Mouse (Mus musculus) urinary bladder, postnatal 25 days (tissue): ENCODE measurements at regions not wholly inside any gene's neighbourhood (a gene's known extent, or its start where the extent isn't known, plus 50 kb on each side); places are given as distances from the start of the nearest gene placed in this dataset.

Experiments used
- DNase-seq: peaks from one replicate; pipeline ENCODE4 v3.0.0; 2022; ENCODE audit warnings: low spot score

GRCm38 (mm10) chr5:111595438-111595837 lies 138.3 kb upstream of the Gm26897 start:
- DNase-seq = no peak

GRCm38 (mm10) chr5:111597733-111598132 lies 136.0 kb upstream of the Gm26897 start:
- DNase-seq = no peak

GRCm38 (mm10) chr5:111601711-111602521 lies 131.8 kb upstream of the Gm26897 start:
- no peak for DNase-seq

GRCm38 (mm10) chr5:111613687-111614086 lies 120.0 kb upstream of the Gm26897 start:
- no peak for DNase-seq

- peak; percentile 43 for DNase-seq
These were observed 113.8 kb upstream of the Gm26897 start for GRCm38 (mm10) chr5:111619974-111620373.

GRCm38 (mm10) chr5:111620626-111621025 lies 113.1 kb upstream of the Gm26897 start:
- DNase-seq = no peak

- DNase-seq = no peak
These were observed 111.2 kb upstream of the Gm26897 start for GRCm38 (mm10) chr5:111622481-111622880.

- DNase-seq = no peak
These were observed 107.4 kb upstream of the Gm26897 start for GRCm38 (mm10) chr5:111626273-111626798.

- no peak for DNase-seq
These were observed 103.3 kb upstream of the Gm26897 start for GRCm38 (mm10) chr5:111630313-111630844.

- DNase-seq = no peak
These were observed 102.1 kb upstream of the Gm26897 start for GRCm38 (mm10) chr5:111631572-111632161.

GRCm38 (mm10) chr5:111635092-111635491 lies 98.6 kb upstream of the Gm26897 start:
- no peak for DNase-seq

GRCm38 (mm10) chr5:111636969-111637368 lies 96.8 kb upstream of the Gm26897 start:
- DNase-seq = no peak

GRCm38 (mm10) chr5:111638306-111638705 lies 95.4 kb upstream of the Gm26897 start:
- DNase-seq = no peak

GRCm38 (mm10) chr5:111639476-111640287 lies 94.0 kb upstream of the Gm26897 start:
- no peak for DNase-seq

- no peak for DNase-seq
These were observed 92.7 kb upstream of the Gm26897 start for GRCm38 (mm10) chr5:111640976-111641375.

- DNase-seq = no peak
These were observed 92.0 kb upstream of the Gm26897 start for GRCm38 (mm10) chr5:111641685-111642084.

GRCm38 (mm10) chr5:111644142-111644541 lies 89.6 kb upstream of the Gm26897 start:
- no peak for DNase-seq

GRCm38 (mm10) chr5:111644788-111645187 lies 88.9 kb upstream of the Gm26897 start:
- DNase-seq = no peak

GRCm38 (mm10) chr5:111647686-111648200 lies 86.0 kb upstream of the Gm26897 start:
- no peak for DNase-seq

- DNase-seq = no peak
These were observed 85.2 kb upstream of the Gm26897 start for GRCm38 (mm10) chr5:111648481-111648880.

- no peak for DNase-seq
These were observed 84.7 kb upstream of the Gm26897 start for GRCm38 (mm10) chr5:111649012-111649411.

GRCm38 (mm10) chr5:111652472-111652871 lies 81.3 kb upstream of the Gm26897 start:
- DNase-seq = no peak
